Mouse (Mus musculus) neural tube, embryonic 12.5 days (tissue): ENCODE results near the gene Mbnl1. TPM values are rescaled to one million over a fixed set of nuclear protein-coding genes. Genes with fewer than 3 reads are reported as not detected.

Experiments
- ATAC-seq: fragments of 200-750 bp; cut with Nextera tagmentation; 2 replicates; pipeline ENCODE4 v1.8.0; 2017; ENCODE audit warnings: low read depth, mild to moderate bottlenecking, moderate TSS enrichment, moderate library complexity; ENCODE audit not compliant: low FRiP score
- H3K27ac ChIP-seq: fragments of 300-500 bp; sonication (generic); 2 replicates; pipeline ENCODE4 v1.5.1; 2016
- H3K27me3 ChIP-seq: fragments of 300-500 bp; sonication (generic); replicated peaks from 2 replicates; pipeline ENCODE4 v1.6.1; 2016; ENCODE audit warnings: mild to moderate bottlenecking
- H3K36me3 ChIP-seq: fragments of 300-500 bp; sonication (generic); 2 replicates; pipeline ENCODE4 v1.6.1; 2016; ENCODE audit warnings: mild to moderate bottlenecking
- H3K4me1 ChIP-seq: fragments of 300-500 bp; sonication (generic); 2 replicates; pipeline ENCODE4 v1.6.1; 2016
- H3K4me2 ChIP-seq: fragments of 300-500 bp; sonication (generic); replicated peaks from 2 replicates; pipeline ENCODE4 v1.6.1; 2016; ENCODE audit warnings: mild to moderate bottlenecking
- H3K4me3 ChIP-seq: fragments of 300-500 bp; sonication (generic); 2 replicates; pipeline ENCODE4 v1.5.1; 2016
- H3K9ac ChIP-seq: fragments of 300-500 bp; sonication (generic); 2 replicates; pipeline ENCODE4 v1.6.1; 2016; ENCODE audit warnings: mild to moderate bottlenecking
- H3K9me3 ChIP-seq: fragments of 300-500 bp; sonication (generic); 2 replicates; pipeline ENCODE4 v1.6.1; 2016; ENCODE audit warnings: mild to moderate bottlenecking
- WGBS: fragments of 180-500 bp; shearing (Covaris S2); methylation state at CpG from one replicate; pipeline ENCODE4 v1.1.7; 2016; 5-methylcytosine and 5-hydroxymethylcytosine counted together
- polyA plus RNA-seq: library from polyadenylated mRNA; unstranded; fragments of >200 nt; fragmentation: Nextera tagmentation; extraction: Ambion mirVana; gene quantifications from 2 replicates; pipeline ENCODE4 v1.2.1, GENCODE M21; 2016

Mbnl1 gene
- polyA plus RNA-seq, 1 experiment from 2014 or later: 45.6 TPM

DNA sequence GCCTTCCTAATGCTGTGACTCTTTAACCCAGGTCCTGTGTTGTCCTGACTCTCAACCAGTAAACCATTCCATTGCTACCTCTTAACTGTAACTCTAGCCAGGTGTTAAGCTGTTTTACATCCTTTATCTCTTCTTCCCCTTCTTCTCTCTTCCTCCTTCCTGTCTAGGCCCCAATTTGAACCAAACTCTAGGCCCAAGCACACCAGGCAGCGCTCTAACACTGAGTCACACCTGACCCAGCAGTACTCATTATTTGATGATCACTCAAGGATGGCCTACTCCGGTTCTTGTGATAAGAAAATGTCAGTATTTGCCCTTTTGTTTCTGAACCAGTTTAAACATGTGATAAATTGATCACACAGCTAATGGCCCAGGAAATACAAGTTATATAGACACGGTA is 92.6 kb downstream of the Mbnl1 start:
- no peaks in the 10 kb centered on the region for H3K36me3 ChIP-seq
- no peak overlapping the region for H3K4me2 ChIP-seq
- WGBS: 85% methylated on average over 3 of the region's 3 CpGs
- H3K27ac ChIP-seq: no peak overlapping the region
- ATAC-seq: no peak
- H3K27me3 ChIP-seq: no peaks in the 10 kb centered on the region
- H3K4me1 ChIP-seq: peaks cover 31% of the 10 kb centered on the region
- no peak overlapping the region for H3K4me3 ChIP-seq
- H3K9me3 ChIP-seq: no peaks in the 10 kb centered on the region
- H3K9ac ChIP-seq: no peak overlapping the region

DNA sequence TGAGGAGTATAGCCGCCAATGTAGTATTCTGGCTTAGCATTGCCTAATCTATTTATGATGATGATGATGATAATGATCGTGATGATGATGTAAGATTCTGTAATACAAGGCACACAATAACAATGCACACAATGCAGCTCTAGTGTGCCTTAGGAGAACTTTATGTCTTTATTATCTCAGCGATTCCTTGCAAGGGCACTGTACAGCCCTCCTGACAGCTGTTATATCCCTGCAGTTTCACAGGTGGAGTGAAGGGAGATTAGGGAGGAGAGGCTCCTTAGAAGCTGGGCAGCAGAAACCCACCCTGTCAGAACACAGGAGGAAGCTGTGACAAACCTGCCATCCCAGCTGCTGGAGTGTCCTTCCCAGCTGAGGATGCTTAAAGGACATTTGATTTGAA is 93.3 kb downstream of the Mbnl1 start:
- Histone ChIP-seq H3K27ac (no peak overlapping the region), H3K36me3 (no peaks in the 10 kb centered on the region), H3K9me3 (no peaks in the 10 kb centered on the region), H3K27me3 (no peaks in the 10 kb centered on the region), H3K4me1 (peaks cover 31% of the 10 kb centered on the region), H3K4me2 (no peak overlapping the region), H3K4me3 (no peak overlapping the region), H3K9ac (no peak overlapping the region)
- ATAC-seq: no peak
- 58% methylated on average over 3 of the region's 3 CpGs for WGBS

DNA sequence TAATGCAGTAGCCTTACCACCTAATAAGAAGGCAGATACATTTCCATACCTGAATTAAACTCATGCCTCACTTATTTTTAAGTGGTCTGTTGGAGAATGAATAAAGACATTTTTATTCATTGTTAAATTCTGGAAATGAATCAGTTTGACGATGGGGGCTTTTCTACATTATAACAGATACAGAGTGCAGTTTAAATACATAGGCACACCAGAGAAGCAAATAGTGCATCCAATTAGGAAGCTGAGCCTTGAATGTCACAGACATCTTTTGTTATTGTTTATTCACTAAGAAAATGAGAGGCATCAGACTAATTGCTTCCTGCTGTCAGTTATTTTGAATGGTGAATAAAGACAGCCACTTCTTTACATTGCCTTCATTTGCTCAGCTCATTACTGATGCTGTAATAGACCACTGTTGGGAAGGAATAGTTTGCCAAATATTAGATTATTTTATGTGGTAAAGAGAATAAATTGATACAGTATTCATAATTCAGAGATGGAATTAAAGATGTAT is 95.6 kb downstream of the Mbnl1 start:
- H3K36me3 ChIP-seq: no peaks in the 10 kb centered on the region
- peaks cover 28% of the 10 kb centered on the region for H3K4me1 ChIP-seq
- no peak overlapping the region for H3K4me2 ChIP-seq
- H3K27me3 ChIP-seq: no peaks in the 10 kb centered on the region
- WGBS: 73% methylated on average over 1 of the region's 1 CpGs
- no peak overlapping the region for H3K27ac ChIP-seq
- no peak overlapping the region for H3K9ac ChIP-seq
- H3K4me3 ChIP-seq: no peak overlapping the region
- no peaks in the 10 kb centered on the region for H3K9me3 ChIP-seq
- no peak for ATAC-seq

DNA sequence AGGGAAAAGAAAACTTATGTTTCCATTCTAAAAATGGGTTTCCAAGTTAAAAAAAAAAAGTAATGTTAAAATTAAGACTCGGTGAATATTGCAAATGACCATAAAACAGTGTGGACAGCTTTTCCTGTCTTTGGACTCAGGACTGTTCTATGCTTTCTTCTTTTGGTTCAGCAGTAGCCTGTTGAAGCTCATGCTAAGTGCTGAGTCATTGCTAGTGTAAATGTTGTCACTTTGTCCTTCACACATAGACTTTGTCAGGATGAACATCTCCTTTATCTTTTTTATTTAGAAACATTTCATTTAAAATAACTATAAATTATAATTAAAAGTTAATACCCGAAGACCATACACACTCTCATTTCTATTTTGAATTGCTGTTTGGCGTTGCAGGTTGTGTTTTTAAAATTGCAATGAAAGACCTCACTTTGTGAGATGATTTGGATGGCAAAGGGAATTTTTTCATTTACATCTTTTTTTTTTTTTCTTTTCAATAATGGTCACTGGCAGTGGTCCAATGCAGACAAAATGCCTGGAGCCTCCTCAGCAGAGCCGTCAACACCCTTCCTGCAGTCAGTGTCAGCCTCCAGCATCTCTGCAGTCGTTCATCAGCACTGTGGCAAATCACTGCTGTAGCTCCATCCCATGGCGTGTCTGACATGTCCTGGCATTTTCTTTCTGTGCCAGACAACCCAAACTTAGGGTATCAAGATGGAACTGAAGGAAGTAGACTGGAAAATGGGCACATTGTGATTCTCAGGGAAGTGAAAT is 96.4 kb downstream of the Mbnl1 start:
- no peaks in the 10 kb centered on the region for H3K9me3 ChIP-seq
- no peak overlapping the region for H3K27ac ChIP-seq
- no peak overlapping the region for H3K4me2 ChIP-seq
- no peak overlapping the region for H3K4me3 ChIP-seq
- no peaks in the 10 kb centered on the region for H3K27me3 ChIP-seq
- peaks cover 21% of the 10 kb centered on the region for H3K4me1 ChIP-seq
- no peaks in the 10 kb centered on the region for H3K36me3 ChIP-seq
- 58% methylated on average over 6 of the region's 6 CpGs for WGBS
- no peak for ATAC-seq
- H3K9ac ChIP-seq: no peak overlapping the region

DNA sequence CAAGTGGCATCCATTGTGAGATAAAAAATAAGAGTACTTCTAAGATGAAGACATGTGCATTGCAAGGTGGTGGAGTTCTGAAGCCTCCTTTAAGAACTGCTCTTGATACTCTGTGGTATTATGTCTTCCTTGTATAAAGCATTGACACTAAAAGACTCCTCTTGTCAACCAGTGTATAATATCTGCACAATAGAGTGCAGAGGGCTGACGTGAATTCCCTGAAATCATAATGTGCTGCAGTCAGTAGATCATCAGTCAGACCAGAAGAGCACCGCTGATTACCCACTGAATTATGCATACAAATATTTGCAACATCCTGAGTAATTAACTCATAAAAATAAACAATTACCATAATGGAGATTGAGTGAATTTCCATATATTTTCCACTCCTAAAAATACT is 97.2 kb downstream of the Mbnl1 start:
- no peaks in the 10 kb centered on the region for H3K27me3 ChIP-seq
- no peaks in the 10 kb centered on the region for H3K36me3 ChIP-seq
- 46% methylated on average over 2 of the region's 2 CpGs for WGBS
- H3K4me3 ChIP-seq: no peak overlapping the region
- H3K9ac ChIP-seq: no peak overlapping the region
- H3K27ac ChIP-seq: no peak overlapping the region
- ATAC-seq: 0 out of 2 replicates have a peak, but pooled peaks have one; percentile 31
- H3K4me2 ChIP-seq: no peak overlapping the region
- H3K9me3 ChIP-seq: no peaks in the 10 kb centered on the region
- peaks cover 17% of the 10 kb centered on the region for H3K4me1 ChIP-seq

DNA sequence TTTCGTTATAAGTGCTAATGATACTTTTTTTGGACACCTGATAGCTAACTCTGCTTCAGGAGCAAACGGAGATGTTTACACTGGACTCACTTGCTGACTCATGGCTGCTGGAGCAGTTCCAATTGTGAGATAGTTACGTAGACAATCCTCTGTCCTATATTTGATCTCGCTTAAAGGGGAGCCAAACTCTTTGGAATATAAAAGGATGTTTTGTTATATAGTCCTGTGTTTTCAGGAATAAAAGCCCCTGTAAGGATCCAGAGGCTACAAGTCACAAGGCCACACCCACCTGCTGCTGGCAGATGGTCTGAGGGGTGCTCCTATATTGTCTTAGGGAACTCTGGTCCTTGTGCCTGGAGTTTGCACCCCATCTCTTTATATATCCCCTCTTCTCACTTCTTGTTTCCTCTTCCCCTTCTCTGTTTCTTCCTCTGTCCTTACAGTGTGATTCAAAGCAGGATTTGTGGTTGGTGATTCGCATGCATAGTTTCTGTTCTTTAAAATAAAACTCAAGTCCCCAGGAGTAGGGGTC is 97.9 kb downstream of the Mbnl1 start:
- no peak for ATAC-seq
- H3K27ac ChIP-seq: no peak overlapping the region
- peaks cover 17% of the 10 kb centered on the region for H3K4me1 ChIP-seq
- no peak overlapping the region for H3K9ac ChIP-seq
- H3K4me2 ChIP-seq: no peak overlapping the region
- H3K36me3 ChIP-seq: no peaks in the 10 kb centered on the region
- no peaks in the 10 kb centered on the region for H3K27me3 ChIP-seq
- WGBS: 73% methylated on average over 5 of the region's 5 CpGs
- H3K4me3 ChIP-seq: no peak overlapping the region
- no peaks in the 10 kb centered on the region for H3K9me3 ChIP-seq

DNA sequence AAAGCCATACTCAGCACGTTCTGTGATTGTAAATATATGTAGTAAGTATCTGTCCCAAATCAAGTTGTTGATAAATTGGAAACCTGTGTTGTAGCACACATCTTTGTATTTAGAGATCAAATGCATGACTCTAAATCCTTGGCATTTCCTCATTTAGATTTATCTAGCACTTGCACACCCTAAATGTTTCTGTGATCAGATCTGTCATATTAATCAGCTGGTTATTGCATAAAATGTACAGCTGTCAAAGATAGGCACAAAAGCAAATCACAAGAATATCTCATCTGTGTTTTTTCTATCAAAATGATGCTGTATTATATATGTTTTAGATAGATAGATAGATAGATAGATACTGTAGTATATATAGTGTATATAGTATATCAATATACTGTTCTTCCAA is 98.9 kb downstream of the Mbnl1 start:
- Histone ChIP-seq H3K9me3 (no peaks in the 10 kb centered on the region), H3K4me1 (peaks cover 9% of the 10 kb centered on the region), H3K27ac (no peak overlapping the region), H3K9ac (no peak overlapping the region), H3K4me2 (no peak overlapping the region), H3K27me3 (no peaks in the 10 kb centered on the region), H3K36me3 (no peaks in the 10 kb centered on the region), H3K4me3 (no peak overlapping the region)
- WGBS: 79% methylated on average over 1 of the region's 1 CpGs
- no peak for ATAC-seq

DNA sequence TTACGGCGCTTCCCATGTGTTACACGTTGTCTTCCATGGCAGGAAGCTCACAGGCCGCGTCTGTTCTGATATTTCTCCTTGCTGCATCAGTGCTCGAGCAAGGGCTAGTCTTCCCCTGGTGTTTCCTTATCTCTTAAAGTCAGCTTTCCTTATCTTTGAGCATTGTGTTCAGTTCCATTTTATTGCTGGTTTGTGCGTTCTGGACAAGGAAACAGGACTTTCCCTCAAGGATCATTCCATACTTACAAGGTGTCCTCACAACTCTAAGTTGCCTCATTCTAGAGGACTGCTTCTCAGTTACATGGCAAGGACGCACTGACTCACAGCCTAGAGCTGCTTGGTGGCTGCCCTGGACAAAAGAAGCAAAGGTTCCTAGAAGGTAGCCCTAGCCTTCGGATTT is 101.6 kb downstream of the Mbnl1 start:
- Histone ChIP-seq H3K4me1 (peaks cover 2% of the 10 kb centered on the region; the same call in 1 of the 2 replicates), H3K4me2 (no peak overlapping the region), H3K9ac (no peak overlapping the region), H3K4me3 (no peak overlapping the region), H3K27me3 (no peaks in the 10 kb centered on the region), H3K9me3 (no peaks in the 10 kb centered on the region), H3K36me3 (no peaks in the 10 kb centered on the region), H3K27ac (no peak overlapping the region)
- WGBS: 91% methylated on average over 9 of the region's 9 CpGs
- ATAC-seq: no peak

DNA sequence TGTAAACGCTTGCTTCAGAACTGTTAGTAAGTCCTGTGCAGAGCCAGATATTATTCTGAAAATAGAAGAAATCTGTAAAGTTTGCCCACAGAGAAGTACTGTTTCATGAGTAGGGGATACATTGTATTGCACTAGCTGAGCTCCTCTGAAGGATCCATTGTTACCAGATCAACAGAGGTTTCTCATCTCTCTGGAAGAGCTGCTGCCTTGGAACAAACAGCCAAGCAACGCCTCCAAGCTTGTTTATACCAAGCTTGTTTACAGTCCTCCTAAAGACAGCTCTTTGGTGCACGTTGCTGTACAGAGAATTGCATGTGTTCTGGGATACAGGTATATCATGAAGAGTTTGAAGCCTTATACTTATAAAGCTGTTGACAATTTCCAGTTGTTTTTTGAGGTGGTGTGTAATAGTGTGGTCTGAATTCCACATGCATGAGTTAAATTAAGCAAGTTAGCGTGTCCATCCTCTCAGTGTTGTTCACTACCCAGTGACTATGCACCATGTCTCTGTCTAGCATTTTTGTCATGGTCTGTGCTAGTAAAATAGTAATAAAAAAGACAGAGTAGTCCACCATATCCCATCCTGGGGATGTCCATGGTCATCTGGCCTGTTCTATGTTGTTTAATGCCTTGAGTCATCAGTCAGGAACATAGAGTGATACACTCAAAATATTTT is 102.4 kb downstream of the Mbnl1 start:
- WGBS: 89% methylated on average over 4 of the region's 4 CpGs
- no peak for ATAC-seq
- no peak overlapping the region for H3K4me3 ChIP-seq
- H3K9me3 ChIP-seq: no peaks in the 10 kb centered on the region
- no peak overlapping the region for H3K27ac ChIP-seq
- H3K9ac ChIP-seq: no peak overlapping the region
- no peaks in the 10 kb centered on the region for H3K36me3 ChIP-seq
- no peaks in the 10 kb centered on the region for H3K27me3 ChIP-seq
- H3K4me1 ChIP-seq: no peaks in the 10 kb centered on the region
- no peak overlapping the region for H3K4me2 ChIP-seq

DNA sequence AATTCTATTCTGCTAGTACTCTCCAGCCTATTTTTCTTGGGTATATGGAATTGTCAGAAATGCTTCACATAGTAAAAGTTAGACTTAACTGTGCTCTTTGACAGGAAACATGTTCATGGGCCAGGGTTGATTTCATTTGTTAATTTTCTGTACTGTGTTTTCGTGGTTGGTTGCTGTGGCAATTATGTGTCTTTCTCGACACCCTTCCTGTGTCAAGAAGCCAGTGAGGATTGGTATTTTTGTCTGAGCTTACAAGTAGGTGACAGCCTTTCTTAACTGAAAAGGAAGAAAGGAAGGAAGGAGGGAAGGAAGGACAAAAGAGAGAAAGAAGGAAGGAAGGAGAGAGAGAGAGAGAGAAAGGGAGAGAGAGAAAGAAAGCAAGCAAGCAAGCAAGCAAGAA is 103.3 kb downstream of the Mbnl1 start:
- Histone ChIP-seq H3K27me3 (no peaks in the 10 kb centered on the region), H3K36me3 (no peaks in the 10 kb centered on the region), H3K4me1 (0 out of 2 replicates have a peak, but pooled peaks cover 3% of the 10 kb centered on the region), H3K27ac (no peak overlapping the region), H3K4me3 (no peak overlapping the region), H3K9me3 (no peaks in the 10 kb centered on the region), H3K4me2 (no peak overlapping the region), H3K9ac (no peak overlapping the region)
- 65% methylated on average over 2 of the region's 2 CpGs for WGBS
- ATAC-seq: no peak

DNA sequence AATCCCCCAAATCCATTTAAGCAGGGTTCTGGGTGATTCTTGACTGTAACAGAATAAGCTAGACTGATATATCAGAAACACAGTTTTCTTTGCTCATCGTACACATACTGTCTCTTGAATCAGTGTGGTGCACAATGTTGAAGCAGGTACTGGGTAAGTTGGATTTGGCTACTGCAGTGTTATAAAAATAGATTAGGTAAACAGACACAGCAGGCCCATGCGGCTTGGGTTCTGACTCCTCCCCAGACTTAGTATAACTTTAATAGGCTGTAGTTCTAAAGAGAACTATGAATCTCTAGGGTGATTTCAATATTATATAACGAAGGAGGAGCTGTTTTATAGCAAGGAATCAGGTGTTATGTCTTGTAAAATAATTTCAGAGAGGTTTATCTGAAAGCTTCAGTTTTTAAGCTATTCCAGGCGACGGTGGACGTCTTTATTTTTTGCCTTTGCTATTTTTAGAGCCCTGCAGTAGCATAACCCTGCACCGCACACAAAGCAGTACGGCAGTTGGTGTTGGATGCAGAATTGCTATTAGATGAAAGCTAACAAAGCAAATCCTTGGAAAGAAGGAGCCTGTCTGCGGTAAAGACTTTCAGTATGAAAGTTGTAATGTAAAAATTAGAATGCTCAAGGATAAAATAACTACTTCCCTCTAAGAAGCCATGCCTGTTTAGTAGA is 103.9 kb downstream of the Mbnl1 start:
- Histone ChIP-seq H3K4me3 (no peak overlapping the region), H3K36me3 (no peaks in the 10 kb centered on the region), H3K27ac (no peak overlapping the region), H3K4me2 (no peak overlapping the region), H3K9ac (no peak overlapping the region), H3K9me3 (no peaks in the 10 kb centered on the region), H3K27me3 (no peaks in the 10 kb centered on the region), H3K4me1 (0 out of 2 replicates have a peak, but pooled peaks cover 3% of the 10 kb centered on the region)
- WGBS: 74% methylated on average over 9 of the region's 9 CpGs
- ATAC-seq: no peak

DNA sequence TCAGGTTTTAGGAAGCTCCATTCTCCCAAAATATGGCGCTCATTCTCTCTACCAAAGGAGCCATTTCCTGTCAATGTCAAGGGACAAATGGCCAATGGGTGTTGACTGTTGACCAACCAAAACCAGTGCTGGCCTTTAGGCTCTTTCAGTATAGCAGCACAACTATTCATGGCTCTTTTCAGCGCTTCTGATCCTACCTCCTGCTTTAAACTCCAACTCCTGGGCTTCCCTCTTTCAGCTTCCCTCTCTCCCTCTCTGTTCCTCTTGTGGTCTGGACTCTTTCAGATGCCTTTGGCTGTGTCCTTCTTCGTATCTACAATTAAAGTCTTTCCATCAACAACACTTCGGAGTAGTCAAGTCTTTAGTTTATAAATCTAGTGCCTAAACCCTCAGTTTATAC is 107.2 kb downstream of the Mbnl1 start:
- Histone ChIP-seq H3K9me3 (no peaks in the 10 kb centered on the region), H3K9ac (no peak overlapping the region), H3K4me2 (no peak overlapping the region), H3K27me3 (no peaks in the 10 kb centered on the region), H3K4me1 (0 out of 2 replicates have a peak, but pooled peaks cover 3% of the 10 kb centered on the region), H3K36me3 (no peaks in the 10 kb centered on the region), H3K4me3 (no peak overlapping the region), H3K27ac (no peak overlapping the region)
- 92% methylated on average over 4 of the region's 4 CpGs for WGBS
- ATAC-seq: no peak
